Mouse (Mus musculus) B cell, adult 2 months (primary cell): ENCODE measurements around the gene Usmg5.

ENCODE experiments used
- DNase-seq, 2 experiments: peaks; one replicate each; pipeline ENCODE4 v3.0.0; 2022

The Usmg5 gene

DNA sequence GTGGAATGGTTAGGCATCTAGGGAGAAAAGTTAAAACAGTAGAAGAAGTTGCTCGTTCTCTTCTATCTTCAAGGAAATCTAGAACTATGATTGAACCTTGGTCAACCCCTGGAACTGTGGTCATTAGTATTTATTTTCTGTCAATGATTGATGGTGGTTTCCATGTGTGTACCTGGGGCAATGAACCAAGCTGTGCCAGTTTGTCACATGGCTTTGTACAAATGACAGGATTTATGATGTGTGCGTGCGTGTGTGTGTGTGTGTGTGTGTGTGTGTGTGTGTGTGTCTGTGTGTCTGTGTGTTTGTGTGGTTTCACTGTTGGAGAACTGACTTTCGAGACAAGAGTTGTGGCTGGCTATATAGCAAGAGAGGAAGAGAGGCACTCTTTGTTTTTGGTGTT lies 37.0 kb downstream of the Usmg5 start:
- DNase-seq, result no peak

DNA sequence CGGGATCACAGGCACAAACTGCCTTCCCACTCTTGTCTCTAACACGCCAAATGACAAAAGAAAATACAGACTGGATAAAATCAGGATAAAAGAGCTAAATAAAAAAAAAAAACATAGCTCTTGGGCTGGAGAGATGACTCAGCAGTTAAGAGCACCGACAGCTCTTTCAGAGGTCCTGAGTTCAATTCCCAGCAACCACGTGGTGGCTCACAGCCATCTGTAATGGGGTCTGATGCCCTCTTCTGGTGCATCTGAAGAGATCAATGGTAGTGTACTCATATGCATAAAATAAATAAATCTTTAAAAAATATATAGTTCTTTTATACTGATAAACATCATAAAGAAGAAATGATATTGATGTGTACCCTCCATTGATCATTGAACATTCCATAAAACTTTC lies 37.5 kb downstream of the Usmg5 start:
- no peak for DNase-seq

DNA sequence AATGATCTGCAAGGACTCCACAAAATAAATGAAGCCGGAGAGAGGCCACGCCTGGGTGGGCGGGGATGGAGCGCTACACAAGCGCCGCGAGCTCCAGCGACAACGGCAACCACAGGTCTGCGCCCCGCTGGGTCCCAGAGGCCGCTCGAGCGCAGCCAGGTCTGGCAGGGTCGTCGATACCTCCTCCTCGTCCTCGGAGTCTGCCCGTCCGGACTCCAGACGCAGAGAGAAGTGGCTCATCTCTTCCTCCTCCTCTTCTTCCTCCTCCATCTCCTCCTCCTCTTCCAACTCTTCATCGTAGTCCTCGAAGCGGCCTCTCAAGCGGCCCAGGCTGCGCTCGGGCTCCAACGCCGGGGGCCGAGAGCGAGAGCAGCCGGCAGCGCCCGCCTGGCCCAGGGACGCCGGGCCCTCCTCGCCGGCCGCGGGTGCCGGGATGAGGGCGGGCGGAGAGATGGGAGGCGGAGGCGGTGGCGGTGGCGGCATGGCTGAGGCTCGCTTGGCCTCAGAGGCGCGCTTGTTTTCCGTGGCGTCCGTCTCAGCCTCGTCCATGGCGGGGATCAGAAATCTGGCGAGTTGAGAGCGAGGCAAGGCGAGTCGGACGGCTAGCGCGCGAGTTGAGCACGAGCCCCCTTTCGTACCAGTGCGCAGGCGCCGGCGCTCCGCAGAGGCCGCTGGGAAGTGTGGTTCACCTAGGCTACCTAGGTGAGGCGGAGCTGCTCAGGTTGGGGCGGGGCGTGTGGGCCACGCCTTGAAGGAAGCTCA lies 40.0 kb downstream of the Usmg5 start, which contains the start of gene Pcgf6:
Gene Pcgf6, minus strand, starts transcription at position 636 of the 762 bp plus-strand sequence.
- peak; percentile 87 for DNase-seq

GRCm38 (mm10) chr19:47049840-47050239 lies 40.6 kb downstream of the Usmg5 start:
- DNase-seq, result no peak

DNA sequence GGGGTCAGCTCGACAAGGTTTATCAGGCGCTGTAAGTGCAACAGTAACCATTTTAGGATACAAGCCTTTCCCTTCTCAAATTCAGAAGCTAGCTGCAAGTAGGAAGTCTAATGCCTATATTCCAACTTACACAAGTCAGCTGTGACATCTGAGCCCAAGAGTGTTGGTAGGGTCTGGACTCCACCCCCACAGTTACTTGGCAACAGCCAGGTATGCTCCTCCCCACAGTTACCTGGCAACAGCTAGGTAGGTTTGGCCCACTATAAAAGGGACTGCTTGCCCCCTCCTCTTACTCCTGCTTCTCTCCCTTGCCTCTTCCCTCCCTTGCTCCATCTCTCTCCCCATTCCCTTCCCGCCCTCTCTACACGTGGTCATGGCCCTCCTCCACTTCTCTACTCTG lies 41.4 kb downstream of the Usmg5 start:
- DNase-seq, result no peak

- no peak for DNase-seq
These were observed 43.1 kb downstream of the Usmg5 start for GRCm38 (mm10) chr19:47047236-47047833.

GRCm38 (mm10) chr19:47046343-47046742 lies 44.1 kb downstream of the Usmg5 start:
- DNase-seq, result no peak

GRCm38 (mm10) chr19:47043608-47044007 lies 46.8 kb downstream of the Usmg5 start:
- no peak for DNase-seq

DNA sequence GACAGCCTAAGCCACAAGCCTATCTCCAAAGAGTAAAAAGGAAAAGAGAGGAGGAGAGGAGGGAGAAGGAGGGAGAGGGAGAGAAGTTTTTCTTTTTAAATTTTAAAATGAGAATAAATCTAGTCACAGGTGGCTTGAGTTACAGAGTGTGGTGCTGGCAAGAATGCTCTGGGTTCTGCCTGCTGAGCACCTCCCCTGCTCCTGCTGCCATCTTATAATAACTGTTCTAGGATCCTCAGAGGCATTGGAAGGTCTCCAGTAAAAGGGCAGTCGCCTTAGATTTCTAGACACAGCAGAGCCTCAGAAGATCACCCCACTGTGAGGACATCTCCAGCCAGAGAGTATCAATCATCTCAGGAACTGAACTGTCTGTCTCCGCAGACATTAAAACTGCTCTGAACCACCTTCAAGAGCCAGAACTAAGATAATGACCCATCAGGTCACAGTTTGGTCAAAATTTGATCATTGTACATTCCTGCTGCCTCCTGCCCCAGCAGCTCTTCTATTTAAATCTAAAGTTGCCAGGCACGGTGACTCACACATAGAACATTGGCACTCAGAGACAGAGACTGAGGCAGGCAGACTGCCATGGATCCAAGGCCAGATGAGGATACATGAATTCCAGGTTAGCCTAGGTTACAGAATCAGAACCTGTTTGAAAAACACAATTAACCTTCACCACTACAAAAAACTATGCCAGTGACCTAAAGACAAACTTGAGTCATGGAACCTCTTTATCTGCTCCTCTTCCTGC lies 49.5 kb downstream of the Usmg5 start:
- DNase-seq, result no peak

DNA sequence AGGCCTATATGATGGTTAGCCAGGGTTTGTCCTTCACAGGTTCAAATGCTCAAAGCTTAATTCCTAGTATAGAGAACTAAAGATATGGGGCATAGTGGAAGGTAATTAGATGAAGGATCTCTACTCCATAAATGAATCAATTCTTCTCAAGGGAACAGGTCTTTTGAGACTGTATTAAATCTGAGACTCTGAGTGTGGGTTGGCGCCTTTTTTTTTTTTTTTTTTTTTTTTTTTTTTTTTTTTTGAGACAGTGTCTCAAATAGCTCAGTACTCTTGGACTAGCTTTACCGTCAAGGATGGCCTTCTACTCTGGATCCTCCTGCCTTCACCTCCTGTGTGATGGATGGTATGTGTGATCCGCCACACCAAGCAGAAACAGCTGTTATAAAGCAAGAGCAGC lies 53.9 kb downstream of the Usmg5 start:
- DNase-seq, result no peak

DNA sequence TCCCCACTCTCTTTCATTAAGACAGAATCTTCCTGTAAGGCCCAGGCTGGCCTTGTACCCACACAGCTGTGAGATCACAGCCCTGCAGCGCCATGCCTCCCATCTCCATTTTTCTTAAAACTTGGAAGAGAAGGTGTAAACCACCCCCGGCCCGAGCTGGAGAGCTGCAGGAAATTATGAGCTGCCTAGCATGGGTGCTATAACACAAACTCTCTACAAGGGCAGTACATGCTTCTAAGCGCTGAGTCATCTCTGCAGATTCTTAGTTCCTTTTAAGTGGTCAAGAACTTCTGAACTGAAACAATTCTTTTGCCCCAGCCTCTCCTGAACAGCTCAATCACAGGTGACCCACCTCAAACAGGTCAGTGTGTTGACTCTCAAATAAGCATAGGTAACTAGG lies 55.5 kb downstream of the Usmg5 start:
- no peak for DNase-seq
